Mouse (Mus musculus) right cerebral cortex, postnatal 25 days (tissue): Measurements from ENCODE around the gene Lrmda.

Source experiments
- DNase-seq: peaks from one replicate; pipeline ENCODE4 v3.0.0; 2022

Gene Lrmda

GRCm38 (mm10) chr14:22048068-22048899 is 28.8 kb downstream of the Lrmda start:
- no peak for DNase-seq

DNA sequence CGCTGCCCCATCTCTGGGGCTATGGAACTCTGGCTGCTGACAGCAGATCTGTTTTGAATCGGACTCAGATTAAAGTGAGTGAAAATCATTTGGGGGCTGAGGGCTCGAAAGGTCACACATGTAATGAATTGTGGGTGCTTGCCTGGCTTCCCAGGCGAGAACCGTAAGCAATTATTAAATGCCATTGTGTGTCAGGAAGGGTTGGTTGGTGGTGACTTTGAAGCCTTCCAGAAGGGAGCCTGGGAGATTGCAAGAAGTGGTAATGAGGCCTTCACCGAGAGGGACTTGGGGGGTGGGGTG is 29.3 kb downstream of the Lrmda start:
- DNase-seq = no peak

DNA sequence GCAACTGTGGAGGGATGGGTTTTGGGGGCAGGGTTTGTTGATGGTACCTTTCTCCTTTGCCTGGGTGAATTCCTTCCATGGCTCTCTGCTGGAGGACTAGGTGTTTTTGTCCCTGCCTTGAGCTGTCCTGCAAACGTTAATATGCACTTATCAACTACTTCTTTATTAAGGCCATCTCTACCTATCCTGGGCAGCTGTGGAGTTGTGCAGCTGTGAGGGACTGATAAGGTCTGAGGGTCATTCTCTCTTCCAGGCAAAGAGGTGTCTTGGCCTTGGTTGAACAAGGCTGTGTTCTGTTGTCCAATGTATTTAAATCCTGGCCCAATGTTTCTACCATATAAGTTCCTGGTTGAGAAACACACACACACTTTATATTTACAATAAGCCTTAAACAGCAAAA is 29.8 kb downstream of the Lrmda start:
- no peak for DNase-seq

DNA sequence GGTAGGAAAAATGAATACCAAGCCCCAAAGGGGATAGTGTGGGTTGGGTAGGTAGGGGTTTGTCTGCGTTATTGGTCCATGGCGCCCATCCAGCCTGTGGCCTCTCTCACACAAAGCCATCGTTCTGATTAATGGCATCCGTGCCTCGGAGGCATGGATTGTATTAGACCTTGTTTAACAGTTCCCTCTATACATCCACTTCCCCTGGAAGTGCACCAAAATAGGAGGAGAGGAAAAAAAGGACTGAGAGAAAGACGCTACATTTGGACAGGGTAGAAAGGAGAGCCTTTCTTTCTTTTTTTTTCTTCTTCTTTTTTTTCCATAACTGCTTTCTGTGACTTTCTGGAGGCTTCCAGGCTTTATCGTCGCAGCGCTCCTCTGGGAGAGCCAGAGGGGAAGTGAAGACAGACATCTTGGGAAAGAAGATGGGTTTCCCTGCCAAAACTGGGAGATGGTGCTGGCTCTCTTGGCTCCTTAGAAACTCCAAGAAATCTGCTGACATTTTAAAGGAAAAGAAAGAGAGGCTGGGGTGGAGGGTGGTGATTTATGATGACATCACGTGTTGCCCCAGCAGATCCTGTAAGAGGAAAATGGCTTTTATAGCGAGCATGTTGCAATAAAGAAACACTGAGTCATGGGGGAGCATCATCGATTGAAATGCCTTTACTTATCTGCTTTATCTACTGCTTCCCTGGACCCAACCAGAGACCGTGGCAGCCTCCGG is 32.6 kb downstream of the Lrmda start:
- no peak for DNase-seq

- no peak for DNase-seq
Observed at GRCm38 (mm10) chr14:22055630-22056029, 36.1 kb downstream of the Lrmda start.

- DNase-seq = no peak
Observed at GRCm38 (mm10) chr14:22056246-22056645, 36.7 kb downstream of the Lrmda start.

DNA sequence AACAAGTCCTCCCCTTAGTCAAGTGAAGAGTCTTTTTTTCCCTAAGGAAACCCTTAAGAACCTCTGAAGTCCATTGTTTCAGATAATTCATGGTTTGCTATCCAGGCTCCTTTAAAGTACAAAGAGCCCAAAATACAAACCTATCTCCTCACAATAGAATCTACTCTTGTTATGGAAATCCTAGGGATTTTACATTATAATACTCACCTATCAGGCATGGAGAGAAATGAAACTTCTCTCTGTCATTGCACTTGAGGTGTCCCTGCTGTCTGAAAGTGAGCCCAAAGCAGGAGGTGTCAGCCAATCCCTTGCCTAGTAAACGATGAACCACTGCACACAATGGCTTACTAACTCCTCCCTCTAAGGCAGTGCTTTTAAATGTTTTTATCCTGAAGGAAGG is 39.2 kb downstream of the Lrmda start:
- no peak for DNase-seq

- DNase-seq = no peak
Observed at GRCm38 (mm10) chr14:22059348-22059861, 39.9 kb downstream of the Lrmda start.

DNA sequence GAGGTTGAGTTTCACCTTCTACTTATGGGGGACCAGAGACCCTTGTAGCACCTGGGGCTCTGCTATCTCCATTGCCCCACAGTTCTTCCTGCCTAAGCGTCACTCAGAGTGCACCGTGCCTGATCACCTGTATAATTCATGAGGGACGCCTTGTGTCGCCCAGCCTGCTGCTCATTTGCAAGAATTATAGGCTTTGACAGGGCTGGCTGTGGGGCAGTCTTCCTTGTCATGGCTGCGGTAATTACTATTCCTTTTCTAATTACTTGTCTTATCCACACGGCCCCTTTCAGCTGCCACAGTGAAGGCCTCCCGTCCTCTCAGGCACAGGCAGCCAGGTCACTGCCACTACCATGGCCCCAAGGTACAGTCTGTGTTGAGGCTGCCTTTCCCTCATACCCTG is 41.3 kb downstream of the Lrmda start:
- DNase-seq = no peak

DNA sequence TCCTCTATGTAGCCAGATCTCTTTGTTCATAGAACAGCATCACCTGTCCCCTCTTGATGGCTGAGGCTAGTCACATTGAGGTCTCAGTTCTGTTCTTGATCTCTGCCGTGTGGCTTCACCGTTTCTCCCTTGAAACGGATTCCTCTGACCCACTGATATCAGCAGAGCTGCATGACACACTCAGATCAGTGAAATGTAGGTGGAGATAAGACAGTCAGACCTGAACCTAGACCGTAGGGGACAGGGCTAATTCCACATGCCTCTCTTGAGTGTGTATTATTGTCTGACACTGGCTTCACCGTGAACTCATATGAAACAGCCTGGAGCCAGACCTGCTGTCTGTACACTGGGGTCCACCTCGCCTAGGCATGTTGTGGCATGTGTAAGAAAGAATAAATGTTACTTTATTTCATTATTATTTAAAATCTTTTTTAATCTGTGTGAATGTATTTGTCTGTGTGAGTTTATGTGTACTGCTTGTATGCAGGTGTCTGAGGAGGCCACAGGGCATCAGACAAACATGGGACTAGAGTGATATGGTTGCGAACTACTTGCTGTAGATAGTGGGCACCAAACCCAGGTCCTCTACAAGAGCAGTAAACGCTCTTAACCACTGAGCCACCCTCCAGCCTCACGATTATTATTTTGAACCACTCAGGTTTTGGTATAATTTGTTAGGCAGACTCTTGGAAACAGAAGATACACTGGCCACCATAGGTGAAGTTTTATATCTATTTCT is 42.8 kb downstream of the Lrmda start:
- DNase-seq = no peak

DNA sequence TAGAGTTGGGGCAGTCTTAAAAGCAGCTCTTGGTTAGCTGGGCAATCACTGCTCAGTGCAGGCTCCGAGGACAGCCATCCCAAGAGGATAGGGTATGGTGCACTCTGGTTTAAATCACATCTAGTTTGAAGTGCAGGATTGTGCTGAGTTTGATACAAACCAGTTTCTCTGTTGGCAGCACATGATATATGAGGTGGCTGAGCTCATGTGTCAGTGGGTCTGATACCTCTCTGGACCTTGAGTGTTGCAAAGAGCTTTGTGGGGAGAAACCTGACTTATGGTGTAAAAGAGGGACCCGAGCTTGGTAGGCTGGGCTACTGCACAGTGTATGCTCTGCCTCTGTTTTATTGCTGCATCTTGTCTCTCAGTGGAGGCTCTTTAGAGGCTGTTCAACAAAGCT is 49.7 kb downstream of the Lrmda start:
- no peak for DNase-seq

- no peak for DNase-seq
Observed at GRCm38 (mm10) chr14:22073385-22073784, 53.9 kb downstream of the Lrmda start.

DNA sequence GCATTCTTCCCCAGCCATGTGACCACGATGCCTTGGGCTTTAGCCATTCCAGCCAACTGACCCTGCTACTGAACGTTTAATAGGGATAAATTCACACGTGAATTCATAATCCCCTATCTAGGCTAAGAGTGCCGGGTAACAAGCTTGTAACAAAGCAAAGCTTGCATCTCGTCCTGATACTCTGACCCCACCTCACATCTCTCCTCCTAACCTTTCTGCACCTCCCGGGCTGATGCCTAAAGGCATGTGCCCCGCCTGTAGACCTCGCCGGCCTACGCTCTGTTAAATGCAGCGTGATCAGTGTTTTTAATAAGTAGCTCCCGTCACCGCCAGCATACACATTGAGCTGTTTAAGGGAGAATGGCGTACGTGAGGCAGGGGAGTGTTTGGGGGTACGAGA is 54.7 kb downstream of the Lrmda start:
- no peak for DNase-seq

DNA sequence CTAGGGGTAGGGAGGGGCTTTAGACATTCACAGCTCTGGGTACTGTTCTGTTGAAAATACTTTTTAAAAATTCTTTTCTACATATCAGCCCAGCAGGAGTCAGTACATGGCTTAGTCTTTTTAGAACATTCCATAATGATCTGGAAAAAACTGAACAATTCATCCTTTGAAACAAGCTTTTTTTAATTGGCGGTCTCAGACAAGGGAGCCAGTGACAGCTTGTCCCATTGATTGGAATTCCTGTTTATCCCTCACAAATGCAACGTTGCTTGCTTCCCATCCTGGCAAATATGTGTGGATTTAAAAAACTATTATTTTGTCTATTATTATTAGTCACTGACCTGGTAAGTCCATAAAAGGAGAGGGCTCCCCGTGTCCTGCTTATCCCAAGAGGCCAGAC is 64.4 kb downstream of the Lrmda start:
- DNase-seq = no peak

DNA sequence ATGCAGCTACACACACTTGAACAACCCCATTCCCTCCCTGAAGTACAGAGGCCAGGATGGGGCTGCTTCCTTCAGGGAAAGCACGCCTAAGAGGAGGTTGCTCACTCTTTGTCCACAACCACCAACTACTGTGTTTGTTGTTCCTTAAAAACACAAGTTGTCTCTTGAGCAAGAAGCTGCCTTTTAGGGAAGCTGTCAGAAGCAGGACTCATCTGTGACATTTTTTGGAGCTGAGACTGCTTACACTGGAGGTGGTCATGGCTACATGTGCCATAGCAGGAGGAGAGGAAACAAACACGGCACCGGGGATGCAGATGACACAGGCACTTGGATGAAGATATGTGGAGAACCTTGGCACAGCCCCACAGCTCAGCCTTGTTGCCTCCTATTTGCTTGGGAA is 65.9 kb downstream of the Lrmda start:
- no peak for DNase-seq

GRCm38 (mm10) chr14:22088604-22089003 is 69.1 kb downstream of the Lrmda start:
- DNase-seq = no peak

GRCm38 (mm10) chr14:22089331-22089730 is 69.8 kb downstream of the Lrmda start:
- no peak for DNase-seq

DNA sequence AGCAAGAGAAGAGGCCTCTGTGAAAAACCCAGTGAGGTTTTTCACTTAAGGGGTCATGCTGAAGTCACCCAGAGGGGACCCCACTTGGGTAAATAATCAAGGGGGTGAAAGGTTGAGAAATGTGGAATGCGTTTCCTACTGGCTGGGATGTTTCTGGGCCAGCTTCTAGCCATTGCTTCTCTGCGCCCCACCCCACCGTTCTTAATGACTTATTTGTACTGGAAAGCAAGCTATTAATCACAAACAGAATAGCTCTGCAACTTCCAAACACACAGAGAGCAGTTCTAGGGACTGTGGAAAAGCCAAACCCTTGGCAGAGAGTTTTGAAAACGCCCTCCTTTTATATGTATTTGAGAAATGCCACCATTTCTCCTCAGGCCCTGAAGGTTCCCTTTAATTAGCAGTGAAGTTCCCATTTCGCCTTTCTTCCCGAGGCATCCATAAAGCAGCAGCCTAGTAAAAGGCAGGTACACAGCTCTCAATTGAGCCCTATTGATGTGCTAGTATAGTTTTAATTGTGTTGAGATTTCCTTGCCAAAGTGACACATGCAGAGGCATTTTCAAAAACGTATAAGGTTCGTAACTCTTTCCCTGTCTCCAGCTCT is 70.5 kb downstream of the Lrmda start:
- DNase-seq = no peak

GRCm38 (mm10) chr14:22090778-22091211 is 71.3 kb downstream of the Lrmda start:
- DNase-seq = no peak

GRCm38 (mm10) chr14:22091306-22091705 is 71.8 kb downstream of the Lrmda start:
- DNase-seq = no peak

GRCm38 (mm10) chr14:22093124-22093523 is 73.6 kb downstream of the Lrmda start:
- DNase-seq = no peak

- DNase-seq = no peak
Observed at GRCm38 (mm10) chr14:22101961-22102805, 82.7 kb downstream of the Lrmda start.
